Mouse (Mus musculus) left cerebral cortex, postnatal 25 days (tissue): ENCODE measurements around the gene Metap1d. TPM values are rescaled to one million over a fixed set of nuclear protein-coding genes. Genes with fewer than 3 reads are reported as not detected.

ENCODE experiments used
- DNase-seq, 2 experiments: peaks; one replicate each; pipeline ENCODE4 v3.0.0; 2022; ENCODE audit warnings: low spot score in 2 of 2, mixed read lengths in 1 of 2
- intact Hi-C: fragments of 180-260 bp; cut with DNase I; formaldehyde crosslinking; loops from one replicate; pipeline ENCODE4 v1.15.1; 2025
- total RNA-seq, 2 experiments: library from RNA; stranded (reverse); gene quantifications; 2 replicates each; pipeline ENCODE4 v1.2.3; 2021

Metap1d gene
- 10 to 100 TPM; 14.8 to 18.9 TPM for total RNA-seq

- intact Hi-C loops = loop anchor here (5.0 kb wide), 1 partner anchor 81 kb away; no protein-coding TSS in a partner anchor
- peak; percentile 97 to 98 for DNase-seq
Observed at GRCm38 (mm10) chr2:71453161-71453916, at the start of gene Metap1d. Gene Metap1d (plus strand): TSS chr2:71453276.

- intact Hi-C loops = no loop called here
Observed at GRCm38 (mm10) chr2:71405613-71406012, 47.5 kb upstream of the Metap1d start.

GRCm38 (mm10) chr2:71418760-71419280 is 34.3 kb upstream of the Metap1d start:
- DNase-seq = no peak
- intact Hi-C loops = no loop called here

More at GRCm38 (mm10) chr2:71405613-71406012, 47.5 kb upstream of the Metap1d start:
- no peak for DNase-seq

- intact Hi-C loops = no loop called here
- DNase-seq = no peak
Observed at GRCm38 (mm10) chr2:71419408-71419807, 33.7 kb upstream of the Metap1d start.

GRCm38 (mm10) chr2:71420895-71421425 is 32.1 kb upstream of the Metap1d start:
- no peak for DNase-seq
- intact Hi-C loops = no loop called here

GRCm38 (mm10) chr2:71424545-71424944 is 28.5 kb upstream of the Metap1d start:
- no peak for DNase-seq
- intact Hi-C loops = no loop called here

GRCm38 (mm10) chr2:71435440-71435839 is 17.6 kb upstream of the Metap1d start:
- DNase-seq = no peak
- intact Hi-C loops = no loop called here

GRCm38 (mm10) chr2:71443376-71443775 is 9.7 kb upstream of the Metap1d start:
- intact Hi-C loops = no loop called here
- no peak for DNase-seq

GRCm38 (mm10) chr2:71445536-71446196 is 7.4 kb upstream of the Metap1d start:
- DNase-seq = peak in 1 of 2 experiments; percentile 2
- intact Hi-C loops = no loop called here

GRCm38 (mm10) chr2:71449604-71450003 is 3.5 kb upstream of the Metap1d start:
- DNase-seq = no peak
- intact Hi-C loops = loop anchor here (5.0 kb wide), 1 partner anchor 77 kb away; no protein-coding TSS in a partner anchor

GRCm38 (mm10) chr2:71451761-71452160 is 1.3 kb upstream of the Metap1d start:
- DNase-seq = no peak
- intact Hi-C loops = loop anchor here (5.0 kb wide), 1 partner anchor 79 kb away; no protein-coding TSS in a partner anchor

GRCm38 (mm10) chr2:71453917-71454260 is 813 bp downstream of the Metap1d start:
- intact Hi-C loops = loop anchor here (5.0 kb wide), 1 partner anchor 82 kb away; no protein-coding TSS in a partner anchor
- DNase-seq = no peak

- DNase-seq = no peak
- intact Hi-C loops = no loop called here
Observed at GRCm38 (mm10) chr2:71458624-71459023, 5.5 kb downstream of the Metap1d start.

GRCm38 (mm10) chr2:71459659-71460058 is 6.6 kb downstream of the Metap1d start:
- no peak for DNase-seq
- intact Hi-C loops = no loop called here

GRCm38 (mm10) chr2:71461139-71461538 is 8.1 kb downstream of the Metap1d start:
- intact Hi-C loops = no loop called here
- DNase-seq = no peak

- no peak for DNase-seq
- intact Hi-C loops = no loop called here
Observed at GRCm38 (mm10) chr2:71461589-71461988, 8.5 kb downstream of the Metap1d start.

- intact Hi-C loops = no loop called here
- no peak for DNase-seq
Observed at GRCm38 (mm10) chr2:71462066-71462465, 9.0 kb downstream of the Metap1d start.

GRCm38 (mm10) chr2:71462553-71462952 is 9.5 kb downstream of the Metap1d start:
- DNase-seq = no peak

GRCm38 (mm10) chr2:71466103-71466502 is 13.0 kb downstream of the Metap1d start:
- intact Hi-C loops = no loop called here

More at GRCm38 (mm10) chr2:71462553-71462952, 9.5 kb downstream of the Metap1d start:
- intact Hi-C loops = no loop called here

GRCm38 (mm10) chr2:71466861-71467450 is 13.9 kb downstream of the Metap1d start:
- no peak for DNase-seq
- intact Hi-C loops = no loop called here

More at GRCm38 (mm10) chr2:71466103-71466502, 13.0 kb downstream of the Metap1d start:
- no peak for DNase-seq
